Mouse (Mus musculus) layer of hippocampus, adult 6 months (tissue): ENCODE results near the gene Ankrd13c. TPM values are rescaled to one million over a fixed set of nuclear protein-coding genes. Genes with fewer than 3 reads are reported as not detected.

Source experiments
- long read RNA-seq, 2 experiments: library from polyadenylated mRNA; unstranded; transcript quantifications; one replicate each; pipeline ENCODE4 v2.0.0; 2019 to 2020
- polyA plus RNA-seq: library from polyadenylated mRNA; unstranded; fragments of <200 nt; fragmentation: Nextera tagmentation; gene quantifications from 2 replicates; pipeline ENCODE4 v1.2.3, GENCODE M21; 2021

Ankrd13c gene
- 23.1 and 27.4 TPM in 2 replicates for polyA plus RNA-seq
- long read RNA-seq, experiment 1, transcript Ankrd13c-201 (13 exons, 3,903 nt): major isoform, 11 of 51 reads
- long read RNA-seq, experiment 1, partial matches to known transcripts: 10 of 51 reads
- long read RNA-seq, experiment 1, other reads (novel, unspliced or antisense): 30 of 51 reads
- long read RNA-seq, experiment 2, transcript Ankrd13c-201 (13 exons, 3,903 nt): major isoform, 96 of 126 reads
- long read RNA-seq, experiment 2, partial matches to known transcripts: 14 of 126 reads
- long read RNA-seq, experiment 2, other reads (novel, unspliced or antisense): 14 of 126 reads

GRCm38 (mm10) chr3:157946843-157947358 lies at the start of gene Ankrd13c:
Gene Ankrd13c (plus strand): TSS chr3:157947239.

GRCm38 (mm10) chr3:157924692-157925328 lies 22.2 kb upstream of the Ankrd13c start, which contains the start of gene Cth:
Gene Cth (minus strand): TSS chr3:157925077.

GRCm38 (mm10) chr3:158036329-158036988 lies 89.4 kb downstream of the Ankrd13c start, which contains the start of the genes Srsf11 and Lrrc40:
Gene Srsf11 (minus strand): TSS chr3:158036639.
Gene Lrrc40 (plus strand): TSS chr3:158036662.

Other genes starting within 250 kb of the Ankrd13c start
- 6.0 and 7.3 TPM in 2 replicates for gene Cth, start 22.2 kb upstream of the Ankrd13c start, polyA plus RNA-seq
- gene Srsf11, start 89.4 kb downstream of the Ankrd13c start, polyA plus RNA-seq: 126 and 137 TPM in 2 replicates
- gene Lrrc40, start 89.4 kb downstream of the Ankrd13c start, polyA plus RNA-seq: 34.5 and 36.0 TPM in 2 replicates